Mouse (Mus musculus) lung, embryonic 15.5 days (tissue): Measurements from ENCODE around the gene Scn2a. TPM values are rescaled to one million over a fixed set of nuclear protein-coding genes. Genes with fewer than 3 reads are reported as not detected.
"Not testable (repeated sequence)": the region's sequence is repeated elsewhere in the genome, so short reads cannot be mapped to it uniquely, and the experiment has no call there.

ENCODE experiments used
- ATAC-seq: fragments of 200-750 bp; cut with Nextera tagmentation; 2 replicates; pipeline ENCODE4 v1.8.0; 2017; ENCODE audit warnings: moderate number of reproducible peaks, borderline replicate concordance; ENCODE audit not compliant: low FRiP score, low TSS enrichment; ENCODE audit errors: extremely low read depth
- H3K27ac ChIP-seq: fragments of 300-500 bp; sonication (generic); 2 replicates; pipeline ENCODE4 v1.5.1; 2015; ENCODE audit warnings: moderate library complexity, mild to moderate bottlenecking, inconsistent platforms
- H3K27me3 ChIP-seq: fragments of 300-500 bp; sonication (generic); 2 replicates; pipeline ENCODE4 v1.6.1; 2015; ENCODE audit warnings: inconsistent platforms
- H3K36me3 ChIP-seq: fragments of 300-500 bp; sonication (generic); 2 replicates; pipeline ENCODE4 v1.6.1; 2015; ENCODE audit warnings: inconsistent platforms
- H3K4me1 ChIP-seq: fragments of 300-500 bp; sonication (generic); 2 replicates; pipeline ENCODE4 v1.6.1; 2015; ENCODE audit warnings: inconsistent platforms
- H3K4me2 ChIP-seq: fragments of 300-500 bp; sonication (generic); 2 replicates; pipeline ENCODE4 v1.6.1; 2015; ENCODE audit warnings: inconsistent platforms, mild to moderate bottlenecking, moderate library complexity
- H3K4me3 ChIP-seq: fragments of 300-500 bp; sonication (generic); 2 replicates; pipeline ENCODE4 v1.5.1; 2015; ENCODE audit warnings: mild to moderate bottlenecking, inconsistent platforms
- H3K9ac ChIP-seq: fragments of 300-500 bp; sonication (generic); 2 replicates; pipeline ENCODE4 v1.6.1; 2015; ENCODE audit warnings: inconsistent platforms
- H3K9me3 ChIP-seq: fragments of 300-500 bp; sonication (generic); 2 replicates; pipeline ENCODE4 v1.6.1; 2016; ENCODE audit warnings: inconsistent platforms
- WGBS: fragments of 180-500 bp; shearing (Covaris S2); methylation state at CpG from one replicate; pipeline ENCODE4 v1.1.7; 2015; 5-methylcytosine and 5-hydroxymethylcytosine counted together
- polyA plus RNA-seq: library from polyadenylated mRNA; unstranded; fragments of >200 nt; fragmentation: Nextera tagmentation; extraction: Ambion mirVana; gene quantifications from 2 replicates; pipeline ENCODE4 v1.2.1, GENCODE M21; 2015

The Scn2a gene
- polyA plus RNA-seq, 1 experiment from 2014 or later: 1.6 TPM

GRCm38 (mm10) chr2:65722219-65722800, 101.7 kb downstream of the Scn2a start:
- Histone ChIP-seq H3K4me1 (no peaks in the 10 kb centered on the region), H3K36me3 (no peaks in the 10 kb centered on the region), H3K4me3 (no peak overlapping the region), H3K27me3 (no peaks in the 10 kb centered on the region), H3K9me3 (no peaks in the 10 kb centered on the region), H3K27ac (no peak overlapping the region), H3K4me2 (no peak overlapping the region), H3K9ac (no peak overlapping the region)
- no peak for ATAC-seq
- WGBS: 90% methylated on average over 6 of the region's 6 CpGs

GRCm38 (mm10) chr2:65745400-65745799, 124.8 kb downstream of the Scn2a start:
- H3K36me3 ChIP-seq: no peaks in the 10 kb centered on the region
- ATAC-seq: no peak
- H3K4me3 ChIP-seq: no peak overlapping the region
- WGBS: 59% methylated on average over 5 of the region's 5 CpGs
- H3K27me3 ChIP-seq: no peaks in the 10 kb centered on the region
- H3K4me1 ChIP-seq: no peaks in the 10 kb centered on the region
- H3K4me2 ChIP-seq: no peak overlapping the region
- no peak overlapping the region for H3K9ac ChIP-seq
- no peak overlapping the region for H3K27ac ChIP-seq
- no peaks in the 10 kb centered on the region for H3K9me3 ChIP-seq

GRCm38 (mm10) chr2:65782442-65782841, 161.9 kb downstream of the Scn2a start:
- Histone ChIP-seq H3K27me3 (no peaks in the 10 kb centered on the region), H3K4me1 (no peaks in the 10 kb centered on the region), H3K27ac (no peak overlapping the region), H3K4me3 (no peak overlapping the region), H3K9me3 (no peaks in the 10 kb centered on the region), H3K4me2 (no peak overlapping the region), H3K36me3 (no peaks in the 10 kb centered on the region), H3K9ac (no peak overlapping the region)
- 50% methylated on average over 7 of the region's 7 CpGs for WGBS
- ATAC-seq: no peak

GRCm38 (mm10) chr2:65783392-65783791, 162.8 kb downstream of the Scn2a start:
- ATAC-seq: no peak
- H3K36me3 ChIP-seq: no peaks in the 10 kb centered on the region
- no peak overlapping the region for H3K4me3 ChIP-seq
- 56% methylated on average over 2 of the region's 2 CpGs for WGBS
- H3K27me3 ChIP-seq: no peaks in the 10 kb centered on the region
- no peak overlapping the region for H3K27ac ChIP-seq
- no peak overlapping the region for H3K4me2 ChIP-seq
- H3K9me3 ChIP-seq: no peaks in the 10 kb centered on the region
- no peaks in the 10 kb centered on the region for H3K4me1 ChIP-seq
- no peak overlapping the region for H3K9ac ChIP-seq

- WGBS: 25% methylated on average over 3 of the region's 3 CpGs
- H3K36me3 ChIP-seq: no peaks in the 10 kb centered on the region
- no peak overlapping the region for H3K27ac ChIP-seq
- 0 out of 2 replicates have a peak overlapping the region, but pooled peaks have one; percentile 26 for H3K4me2 ChIP-seq
- H3K4me1 ChIP-seq: no peaks in the 10 kb centered on the region
- no peaks in the 10 kb centered on the region for H3K27me3 ChIP-seq
- H3K9ac ChIP-seq: no peak overlapping the region
- ATAC-seq: no peak
- no peaks in the 10 kb centered on the region for H3K9me3 ChIP-seq
- H3K4me3 ChIP-seq: no peak overlapping the region
Measured at GRCm38 (mm10) chr2:65792516-65792915, 171.9 kb downstream of the Scn2a start.

- Histone ChIP-seq H3K27me3 (no peaks in the 10 kb centered on the region), H3K36me3 (no peaks in the 10 kb centered on the region), H3K9ac (no peak overlapping the region), H3K9me3 (no peaks in the 10 kb centered on the region), H3K4me1 (no peaks in the 10 kb centered on the region), H3K4me2 (no peak overlapping the region), H3K27ac (no peak overlapping the region), H3K4me3 (no peak overlapping the region)
- no peak for ATAC-seq
- 72% methylated on average over 2 of the region's 2 CpGs for WGBS
Measured at GRCm38 (mm10) chr2:65793593-65793992, 173.0 kb downstream of the Scn2a start.

- Histone ChIP-seq H3K27ac (no peak overlapping the region), H3K4me3 (no peak overlapping the region), H3K27me3 (no peaks in the 10 kb centered on the region), H3K4me1 (no peaks in the 10 kb centered on the region), H3K36me3 (no peaks in the 10 kb centered on the region), H3K4me2 (no peak overlapping the region), H3K9me3 (no peaks in the 10 kb centered on the region), H3K9ac (no peak overlapping the region)
- peak; percentile 42; the same call in 1 of the 2 replicates for ATAC-seq
- WGBS: 67% methylated on average over 1 of the region's 1 CpGs
Measured at GRCm38 (mm10) chr2:65801054-65801709, 180.6 kb downstream of the Scn2a start.

GRCm38 (mm10) chr2:65806556-65806955, 186.0 kb downstream of the Scn2a start:
- H3K27me3 ChIP-seq: no peaks in the 10 kb centered on the region
- H3K27ac ChIP-seq: no peak overlapping the region
- no peaks in the 10 kb centered on the region for H3K9me3 ChIP-seq
- no peaks in the 10 kb centered on the region for H3K4me1 ChIP-seq
- 89% methylated on average over 6 of the region's 6 CpGs for WGBS
- no peaks in the 10 kb centered on the region for H3K36me3 ChIP-seq
- H3K4me2 ChIP-seq: no peak overlapping the region
- no peak overlapping the region for H3K4me3 ChIP-seq
- H3K9ac ChIP-seq: no peak overlapping the region
- ATAC-seq: no peak

- not testable (repeated sequence) for H3K36me3 ChIP-seq, H3K27me3 ChIP-seq, H3K4me3 ChIP-seq, H3K9me3 ChIP-seq, H3K9ac ChIP-seq, H3K4me2 ChIP-seq, ATAC-seq, H3K4me1 ChIP-seq, H3K27ac ChIP-seq
- whole genome bisulfite sequencing: 85% methylated on average over 6 of the region's 6 CpGs
Measured at GRCm38 (mm10) chr2:65811203-65811602, 190.6 kb downstream of the Scn2a start.

Other genes starting within 250 kb of the Scn2a start
- gene Scn3a, start 53.1 kb upstream of the Scn2a start, polyA plus RNA-seq: 1.5 and 2.0 TPM in 2 replicates
- 0.40 and 0.59 TPM in 2 replicates for gene Csrnp3, start 225.0 kb downstream of the Scn2a start, polyA plus RNA-seq